Mouse (Mus musculus) liver (tissue): ENCODE measurements at regions not wholly inside any gene's neighbourhood (a gene's known extent, or its start where the extent isn't known, plus 50 kb on each side); places are given as distances from the start of the nearest gene placed in this dataset.

Experiments
- DNase-seq: peaks from one replicate; pipeline ENCODE4 v3.0.0-alpha.2; 2020; ENCODE audit warnings: mixed read lengths

GRCm38 (mm10) chr8:92302694-92303093 is 54.7 kb upstream of the Irx5 start:
- DNase-seq, result no peak

- no peak for DNase-seq
These were observed 56.4 kb upstream of the Irx5 start for GRCm38 (mm10) chr8:92301029-92301428.

- no peak for DNase-seq
These were observed 70.3 kb upstream of the Irx5 start for GRCm38 (mm10) chr8:92286841-92287811.

- DNase-seq, result no peak
These were observed 81.7 kb upstream of the Irx5 start for GRCm38 (mm10) chr8:92275755-92276154.

GRCm38 (mm10) chr8:92272726-92273125 is 84.7 kb upstream of the Irx5 start:
- DNase-seq, result no peak

GRCm38 (mm10) chr8:92272073-92272472 is 85.4 kb upstream of the Irx5 start:
- DNase-seq, result no peak

GRCm38 (mm10) chr8:92270636-92271035 is 86.8 kb upstream of the Irx5 start:
- no peak for DNase-seq

- no peak for DNase-seq
These were observed 90.0 kb upstream of the Irx5 start for GRCm38 (mm10) chr8:92267415-92267814.

- no peak for DNase-seq
These were observed 97.4 kb upstream of the Irx5 start for GRCm38 (mm10) chr8:92260056-92260455.

- DNase-seq, result no peak
These were observed 99.2 kb upstream of the Irx5 start for GRCm38 (mm10) chr8:92258258-92258657.

GRCm38 (mm10) chr8:92252597-92253375 is 104.6 kb upstream of the Irx5 start:
- no peak for DNase-seq

GRCm38 (mm10) chr8:92246301-92246700 is 111.1 kb upstream of the Irx5 start:
- no peak for DNase-seq

- no peak for DNase-seq
These were observed 116.6 kb upstream of the Irx5 start for GRCm38 (mm10) chr8:92240686-92241275.

- no peak for DNase-seq
These were observed 125.8 kb upstream of the Irx5 start for GRCm38 (mm10) chr8:92231326-92232225.

- DNase-seq, result no peak
These were observed 127.9 kb upstream of the Irx5 start for GRCm38 (mm10) chr8:92229526-92229925.

GRCm38 (mm10) chr8:92224929-92225328 is 132.5 kb upstream of the Irx5 start:
- no peak for DNase-seq

GRCm38 (mm10) chr8:92222992-92223391 is 134.4 kb upstream of the Irx5 start:
- no peak for DNase-seq

GRCm38 (mm10) chr8:92219181-92219890 is 138.1 kb upstream of the Irx5 start:
- DNase-seq, result no peak

GRCm38 (mm10) chr8:92217521-92217920 is 139.9 kb upstream of the Irx5 start:
- DNase-seq, result no peak

GRCm38 (mm10) chr8:92216176-92216575 is 141.2 kb upstream of the Irx5 start:
- DNase-seq, result no peak

- no peak for DNase-seq
These were observed 144.5 kb upstream of the Irx5 start for GRCm38 (mm10) chr8:92212786-92213535.
